Mouse (Mus musculus) intestine, embryonic 14.5 days (tissue): ENCODE measurements around the gene Zfpl1. TPM values are rescaled to one million over a fixed set of nuclear protein-coding genes. Genes with fewer than 3 reads are reported as not detected.

Experiments
- ATAC-seq: fragments of 200-750 bp; cut with Nextera tagmentation; replicated peaks from 2 replicates; pipeline ENCODE4 v1.8.0; 2017; ENCODE audit warnings: low read depth, moderate number of reproducible peaks, moderate TSS enrichment, moderate library complexity; ENCODE audit not compliant: low FRiP score, low TSS enrichment
- DNase-seq: peaks from one replicate; pipeline ENCODE4 v3.0.0-alpha.2; 2018; ENCODE audit warnings: low spot score
- H3K27ac ChIP-seq: fragments of 300-500 bp; sonication (generic); 2 replicates; pipeline ENCODE4 v1.5.1; 2014; ENCODE audit warnings: low read depth, mild to moderate bottlenecking, control low read depth
- H3K27me3 ChIP-seq: fragments of 300-500 bp; sonication (generic); replicated peaks from 2 replicates; pipeline ENCODE4 v1.6.1; 2014; ENCODE audit warnings: low read length, control low read depth; ENCODE audit not compliant: control insufficient read depth, insufficient read depth
- H3K36me3 ChIP-seq: fragments of 300-500 bp; sonication (generic); 2 replicates; pipeline ENCODE4 v1.6.1; 2014; ENCODE audit warnings: low read length, control low read depth; ENCODE audit not compliant: control insufficient read depth, insufficient read depth
- H3K4me1 ChIP-seq: fragments of 300-500 bp; sonication (generic); replicated peaks from 2 replicates; pipeline ENCODE4 v1.6.1; 2014; ENCODE audit warnings: low read length, control low read depth, mixed read lengths; ENCODE audit not compliant: control insufficient read depth, insufficient read depth
- H3K4me2 ChIP-seq: fragments of 300-500 bp; sonication (generic); 2 replicates; pipeline ENCODE4 v1.6.1; 2014; ENCODE audit warnings: low read length
- H3K4me3 ChIP-seq: fragments of 300-500 bp; sonication (generic); 2 replicates; pipeline ENCODE4 v1.5.1; 2014; ENCODE audit warnings: low read depth, low read length, control low read depth, mixed read lengths
- H3K9ac ChIP-seq: fragments of 300-500 bp; sonication (generic); 2 replicates; pipeline ENCODE4 v1.6.1; 2014; ENCODE audit warnings: mild to moderate bottlenecking, low read length
- H3K9me3 ChIP-seq: fragments of 300-500 bp; sonication (generic); 2 replicates; pipeline ENCODE4 v1.6.1; 2016; ENCODE audit warnings: low read length, control low read depth; ENCODE audit not compliant: control insufficient read depth
- WGBS: fragments of 180-500 bp; shearing (Covaris S2); extraction: QIAGEN DNeasy Blood & Tissue Kit; methylation state at CpG from one replicate; pipeline ENCODE4 v1.1.7; 2014; 5-methylcytosine and 5-hydroxymethylcytosine counted together
- polyA plus RNA-seq: library from polyadenylated mRNA; unstranded; fragments of >200 nt; fragmentation: Nextera tagmentation; extraction: Ambion mirVana; gene quantifications from 2 replicates; pipeline ENCODE4 v1.2.1, GENCODE M21; 2014

The Zfpl1 gene
- polyA plus RNA-seq, 1 experiment from 2014 or later, result 70.9 TPM

- H3K9ac ChIP-seq, result no peak overlapping the region
- no peak overlapping the region for H3K4me2 ChIP-seq
- ATAC-seq, result no peak
- H3K4me1 ChIP-seq, result peaks cover 2% of the 10 kb centered on the region; the same call in 1 of the 2 replicates
- no peak for DNase-seq
- no peak overlapping the region for H3K27ac ChIP-seq
- peaks cover 4% of the 10 kb centered on the region; the same call in 1 of the 2 replicates for H3K36me3 ChIP-seq
- WGBS, result 81% methylated on average over 2 of the region's 2 CpGs
- no peaks in the 10 kb centered on the region for H3K9me3 ChIP-seq
- H3K27me3 ChIP-seq, result no peaks in the 10 kb centered on the region
- H3K4me3 ChIP-seq, result no peak overlapping the region
These were observed 40.1 kb upstream of the Zfpl1 start for GRCm38 (mm10) chr19:6124898-6125297.

- no peak overlapping the region for H3K4me2 ChIP-seq
- WGBS, result 57% methylated on average over 8 of the region's 8 CpGs
- no peaks in the 10 kb centered on the region for H3K9me3 ChIP-seq
- no peak for DNase-seq
- peaks cover 4% of the 10 kb centered on the region; the same call in 1 of the 2 replicates for H3K36me3 ChIP-seq
- H3K4me3 ChIP-seq, result no peak overlapping the region
- H3K9ac ChIP-seq, result no peak overlapping the region
- peaks cover 6% of the 10 kb centered on the region; the same call in 1 of the 2 replicates for H3K4me1 ChIP-seq
- H3K27ac ChIP-seq, result peak overlapping the region; percentile 9; the same call in 1 of the 2 replicates
- no peak for ATAC-seq
- H3K27me3 ChIP-seq, result no peaks in the 10 kb centered on the region
These were observed 38.6 kb upstream of the Zfpl1 start for GRCm38 (mm10) chr19:6123330-6123729.

- WGBS, result 31% methylated on average over 16 of the region's 19 CpGs
- peaks cover 11% of the 10 kb centered on the region; the same call in 1 of the 2 replicates for H3K4me1 ChIP-seq
- peaks cover 4% of the 10 kb centered on the region; the same call in 1 of the 2 replicates for H3K36me3 ChIP-seq
- H3K9ac ChIP-seq, result peak overlapping the region; percentile 27; the same call in 1 of the 2 replicates
- 0 out of 2 replicates have a peak overlapping the region, but pooled peaks have one; percentile 8 for H3K4me3 ChIP-seq
- H3K4me2 ChIP-seq, result peak overlapping the region; percentile 22; the same call in 1 of the 2 replicates
- DNase-seq (peak; percentile 65), ATAC-seq (peak; percentile 12)
- no peak overlapping the region for H3K27ac ChIP-seq
- H3K27me3 ChIP-seq, result no peaks in the 10 kb centered on the region
- H3K9me3 ChIP-seq, result no peaks in the 10 kb centered on the region
These were observed 37.0 kb upstream of the Zfpl1 start for GRCm38 (mm10) chr19:6121761-6122160.

- ATAC-seq (peak; percentile 44), DNase-seq (no peak)
- WGBS, result under 1% methylated on average over 8 of the region's 8 CpGs
- Histone ChIP-seq H3K4me3 (peak overlapping the region; percentile 89), H3K9me3 (no peaks in the 10 kb centered on the region), H3K9ac (peak overlapping the region; percentile 83), H3K36me3 (peaks cover 31% of the 10 kb centered on the region), H3K4me2 (peak overlapping the region; percentile 76), H3K27me3 (no peaks in the 10 kb centered on the region), H3K27ac (peak overlapping the region; percentile 95), H3K4me1 (peaks cover 12% of the 10 kb centered on the region; the same call in 1 of the 2 replicates)
These were observed 34.0 kb upstream of the Zfpl1 start for GRCm38 (mm10) chr19:6118677-6119185.

GRCm38 (mm10) chr19:6117986-6118676 is 33.4 kb upstream of the Zfpl1 start, which contains the start of gene Sac3d1:
Sac3d1 (minus strand) TSS chr19:6118650.
- Histone ChIP-seq H3K27me3 (no peaks in the 10 kb centered on the region), H3K4me2 (peak within 1 kb of the TSS; percentile 76), H3K4me1 (peaks cover 12% of the 10 kb centered on the region; the same call in 1 of the 2 replicates), H3K9ac (peak within 1 kb of the TSS; percentile 83), H3K9me3 (no peaks in the 10 kb centered on the region), H3K36me3 (peaks cover 34% of the 10 kb centered on the region), H3K4me3 (peak within 1 kb of the TSS; percentile 89), H3K27ac (peak within 1 kb of the TSS; percentile 95)
- WGBS, result under 1% methylated on average over 70 of the region's 77 CpGs
- peak; percentile 85 for ATAC-seq
- DNase-seq, result peak; percentile 90

GRCm38 (mm10) chr19:6117346-6117985 is 32.7 kb upstream of the Zfpl1 start:
- Histone ChIP-seq H3K36me3 (peaks cover 36% of the 10 kb centered on the region), H3K9ac (peak overlapping the region; percentile 83), H3K9me3 (no peaks in the 10 kb centered on the region), H3K27me3 (no peaks in the 10 kb centered on the region), H3K27ac (peak overlapping the region; percentile 95), H3K4me1 (peaks cover 12% of the 10 kb centered on the region; the same call in 1 of the 2 replicates), H3K4me2 (peak overlapping the region; percentile 76), H3K4me3 (peak overlapping the region; percentile 89)
- WGBS, result 3% methylated on average over 32 of the region's 32 CpGs
- ATAC-seq, result no peak; the same call in 1 of the 2 replicates
- DNase-seq, result no peak

GRCm38 (mm10) chr19:6116113-6116850 is 31.5 kb upstream of the Zfpl1 start:
- peak overlapping the region; percentile 76 for H3K4me2 ChIP-seq
- H3K27ac ChIP-seq, result no peak overlapping the region
- no peak overlapping the region for H3K9ac ChIP-seq
- DNase-seq, result no peak
- WGBS, result 88% methylated on average over 15 of the region's 15 CpGs
- H3K4me3 ChIP-seq, result no peak overlapping the region
- H3K9me3 ChIP-seq, result no peaks in the 10 kb centered on the region
- ATAC-seq, result no peak
- H3K27me3 ChIP-seq, result no peaks in the 10 kb centered on the region
- H3K4me1 ChIP-seq, result peaks cover 12% of the 10 kb centered on the region; the same call in 1 of the 2 replicates
- peaks cover 37% of the 10 kb centered on the region for H3K36me3 ChIP-seq

- Histone ChIP-seq H3K9me3 (no peaks in the 10 kb centered on the region), H3K4me3 (no peak overlapping the region), H3K27ac (no peak overlapping the region), H3K4me2 (no peak overlapping the region), H3K4me1 (peaks cover 8% of the 10 kb centered on the region; the same call in 1 of the 2 replicates), H3K36me3 (peaks cover 34% of the 10 kb centered on the region), H3K9ac (0 out of 2 replicates have a peak overlapping the region, but pooled peaks have one; percentile 10), H3K27me3 (no peaks in the 10 kb centered on the region)
- WGBS, result 53% methylated on average over 6 of the region's 6 CpGs
- DNase-seq (no peak), ATAC-seq (no peak)
These were observed 28.4 kb upstream of the Zfpl1 start for GRCm38 (mm10) chr19:6113116-6113515.
